Mouse (Mus musculus) gastrocnemius, postnatal 10 days (tissue): ENCODE data around the gene Slc22a3. TPM values are rescaled to one million over a fixed set of nuclear protein-coding genes. Genes with fewer than 3 reads are reported as not detected.

ENCODE experiments used
- DNase-seq: peaks from one replicate; pipeline ENCODE4 v3.0.0; 2021; ENCODE audit warnings: mixed read lengths
- total RNA-seq, 2 experiments: library from RNA; stranded (reverse); gene quantifications; 2 replicates each; pipeline ENCODE4 v1.2.3; 2021

The Slc22a3 gene
- total RNA-seq, 2 experiments from 2014 or later = 4.5 to 6.3 TPM

DNA sequence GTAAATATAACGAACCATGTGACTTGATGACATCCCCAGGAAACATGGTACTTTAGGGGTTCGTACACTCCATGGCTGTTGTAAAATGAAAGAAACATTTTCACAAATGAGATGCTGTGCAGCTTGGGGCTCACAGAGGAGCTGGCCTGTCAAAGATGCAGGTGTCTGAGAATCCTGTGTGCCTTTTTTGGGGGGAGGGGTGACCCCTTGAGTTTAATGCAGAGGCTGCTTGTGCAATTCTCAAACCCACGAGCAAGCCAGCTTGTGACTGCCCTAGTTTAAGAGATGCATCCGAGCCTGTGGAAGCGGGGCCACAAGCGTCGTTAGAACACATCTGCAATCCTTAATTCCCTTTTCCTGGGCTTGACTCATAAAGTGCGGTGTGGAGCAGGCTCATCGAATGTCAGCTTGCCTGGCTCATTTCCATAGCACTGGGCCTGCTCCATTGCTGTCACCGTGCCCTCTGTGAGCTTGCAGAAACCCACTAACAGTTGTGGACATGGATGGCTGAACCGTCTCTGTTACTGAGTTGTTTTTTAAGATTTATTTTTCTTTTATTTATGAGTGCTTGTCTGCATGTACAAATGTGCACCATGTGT lies 98.1 kb downstream of the Slc22a3 start:
- DNase-seq = peak; percentile 46

DNA sequence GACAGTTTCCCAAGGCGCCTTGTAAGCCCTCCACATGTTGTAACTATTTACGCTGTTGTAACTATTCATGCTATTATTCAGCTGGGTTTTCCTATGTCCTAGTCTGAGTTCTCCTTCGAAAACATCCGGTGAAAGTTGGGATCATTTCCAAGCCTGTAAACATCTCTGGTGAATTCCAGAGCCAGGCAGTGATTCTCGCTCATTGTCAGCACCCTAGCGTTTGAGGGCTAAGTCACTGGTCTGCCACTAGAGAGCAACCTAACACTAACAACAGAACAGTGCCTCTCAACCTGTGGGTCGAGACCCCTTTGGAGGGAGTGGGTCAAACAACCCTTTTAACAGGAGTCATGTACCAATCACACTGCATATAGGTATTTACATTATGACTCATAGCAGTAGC lies 104.1 kb downstream of the Slc22a3 start:
- DNase-seq = no peak

DNA sequence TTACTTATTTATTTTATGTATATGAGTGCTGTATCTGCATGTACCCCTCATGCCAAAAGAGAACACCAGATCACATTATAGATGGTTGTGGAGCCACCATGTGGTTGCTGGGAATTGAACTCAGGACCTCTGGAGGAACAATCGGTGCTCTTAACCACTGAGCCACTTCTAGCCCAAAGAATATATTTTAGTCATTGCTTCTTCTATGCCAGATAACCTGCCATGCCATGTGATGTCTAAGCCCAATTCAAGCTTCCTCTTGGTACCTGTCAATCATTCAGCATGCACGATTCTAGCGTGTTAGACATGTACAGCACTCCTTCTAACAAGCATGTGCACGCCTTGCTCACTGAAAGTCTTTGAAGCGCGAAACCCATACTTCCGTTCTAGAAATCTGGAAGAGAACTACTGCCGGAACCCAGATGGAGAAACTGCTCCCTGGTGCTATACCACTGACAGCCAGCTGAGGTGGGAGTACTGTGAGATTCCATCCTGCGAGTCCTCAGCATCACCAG lies 111.3 kb downstream of the Slc22a3 start:
- no peak for DNase-seq

DNA sequence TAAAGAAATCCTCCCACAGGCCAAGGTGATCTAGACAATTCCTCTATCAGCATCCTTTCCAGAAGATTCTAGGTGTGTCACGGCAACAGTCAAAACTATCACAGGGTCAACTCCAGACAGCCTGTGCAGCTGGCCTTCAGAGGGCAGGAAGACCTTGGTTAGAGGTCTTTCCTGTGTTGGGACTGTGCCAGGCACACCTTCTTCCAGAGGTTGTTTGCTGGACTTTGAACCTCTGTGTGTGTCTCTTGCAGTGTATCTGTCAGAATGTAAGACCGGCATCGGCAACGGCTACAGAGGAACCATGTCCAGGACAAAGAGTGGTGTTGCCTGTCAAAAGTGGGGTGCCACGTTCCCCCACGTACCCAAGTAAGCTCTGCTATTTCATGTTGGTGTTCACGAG lies 119.3 kb downstream of the Slc22a3 start:
- no peak for DNase-seq

DNA sequence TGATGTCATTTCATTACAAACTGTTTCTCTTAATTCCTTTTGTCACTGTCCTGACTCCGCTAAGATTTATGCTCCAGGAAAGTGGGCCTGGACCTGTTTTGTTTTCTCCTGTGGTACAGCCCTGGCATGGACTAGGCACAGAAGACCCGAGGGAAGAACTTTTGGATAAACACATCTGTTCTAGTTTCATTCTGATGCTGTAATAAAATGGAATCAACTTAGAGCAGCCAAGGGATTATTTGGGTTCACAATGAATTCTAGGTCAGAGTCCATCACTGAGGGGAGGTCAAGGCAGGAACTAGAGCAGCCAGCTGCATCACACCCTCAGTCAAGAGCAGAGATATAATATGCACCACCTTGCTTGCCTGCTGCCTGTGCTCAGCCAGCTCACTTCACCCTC lies 119.7 kb downstream of the Slc22a3 start:
- no peak for DNase-seq

DNA sequence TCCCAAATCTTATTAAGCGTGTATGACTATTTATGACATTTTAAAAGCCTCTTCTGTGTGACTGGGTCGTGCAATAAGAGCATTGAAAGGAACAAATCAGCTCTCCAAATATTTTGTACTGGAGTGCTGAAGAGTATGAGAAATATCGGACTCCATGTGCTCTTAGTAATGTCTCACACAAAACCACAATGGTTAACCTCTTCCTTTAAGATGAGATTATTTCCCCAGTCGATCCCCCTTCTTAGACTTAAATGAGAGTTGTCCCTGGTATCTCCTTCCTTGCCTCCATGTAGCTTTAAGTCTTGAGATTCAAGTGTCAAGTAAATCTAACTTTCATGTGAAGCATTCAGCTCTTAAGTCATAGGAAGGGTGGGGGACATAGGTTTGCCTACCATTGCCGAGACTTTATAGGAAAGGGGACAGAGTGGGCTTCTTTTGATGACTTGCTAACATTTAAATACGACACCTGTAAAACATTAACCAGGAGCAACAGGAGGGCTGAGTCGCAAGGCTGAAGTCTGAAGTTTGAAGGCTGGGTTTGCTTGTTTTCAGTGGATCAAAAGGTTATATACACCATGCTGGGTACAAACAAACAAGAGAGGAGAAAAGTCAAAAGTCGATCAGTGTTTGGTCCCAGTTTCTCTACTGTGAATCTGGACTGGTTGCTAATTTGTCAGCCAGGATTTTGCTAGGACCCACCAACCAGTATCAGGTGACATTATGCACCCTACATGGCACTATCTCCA lies 122.3 kb downstream of the Slc22a3 start:
- no peak for DNase-seq

DNA sequence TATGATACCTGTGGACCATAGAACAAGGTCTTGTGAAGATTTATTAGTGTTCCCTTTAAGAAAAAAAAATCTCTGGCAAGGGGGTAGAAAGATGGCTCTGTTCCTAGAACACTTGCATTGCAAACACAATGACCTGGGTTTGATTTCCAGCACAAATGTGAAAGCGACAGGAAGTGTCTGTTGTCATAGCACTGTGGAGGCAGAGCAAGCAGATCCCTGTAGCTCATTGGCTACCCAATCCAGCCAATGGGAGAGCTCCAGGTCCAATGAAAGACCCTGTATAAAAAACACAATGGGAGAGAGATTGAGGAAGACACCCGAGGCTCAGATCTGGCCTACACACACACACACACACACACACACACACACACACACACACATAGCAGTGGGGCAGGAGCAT lies 125.0 kb downstream of the Slc22a3 start:
- DNase-seq = no peak

DNA sequence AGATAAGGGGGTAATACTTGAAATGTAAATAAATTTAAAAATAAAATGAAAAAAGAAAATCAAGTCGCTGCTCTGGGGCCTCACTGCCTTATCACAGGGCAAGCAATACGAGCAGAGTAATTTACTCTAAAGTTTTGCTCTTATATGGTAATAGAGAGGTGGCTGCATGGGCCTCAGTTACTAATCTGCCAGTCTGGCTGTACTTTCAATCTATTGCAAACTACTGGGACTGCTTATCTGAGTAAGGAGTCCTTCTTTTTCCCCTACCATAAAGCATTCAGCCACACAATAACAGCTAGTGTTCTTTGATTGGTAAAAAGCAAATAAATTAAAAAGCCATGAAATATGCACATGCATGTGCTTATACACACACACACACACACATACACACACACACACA lies 125.9 kb downstream of the Slc22a3 start:
- no peak for DNase-seq

DNA sequence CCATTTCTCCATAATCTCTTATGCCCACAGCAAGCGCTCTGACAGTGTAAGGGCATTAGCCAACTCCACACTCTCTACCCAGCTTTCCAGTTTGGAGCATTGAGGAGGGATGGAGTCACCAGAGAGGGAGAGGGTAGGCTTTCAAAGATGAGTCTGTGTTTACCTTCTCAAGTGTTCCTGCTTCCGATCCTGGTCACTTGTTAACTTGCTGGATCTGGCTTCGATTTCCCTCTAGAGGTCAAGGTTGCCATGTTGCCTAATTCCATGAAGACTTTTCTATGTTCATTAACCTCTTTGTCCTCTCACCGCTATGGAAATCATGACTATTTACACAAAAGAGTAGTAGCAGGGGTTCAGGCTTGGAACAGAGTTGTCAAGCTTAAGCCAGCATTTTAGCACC lies 127.2 kb downstream of the Slc22a3 start:
- DNase-seq = no peak

DNA sequence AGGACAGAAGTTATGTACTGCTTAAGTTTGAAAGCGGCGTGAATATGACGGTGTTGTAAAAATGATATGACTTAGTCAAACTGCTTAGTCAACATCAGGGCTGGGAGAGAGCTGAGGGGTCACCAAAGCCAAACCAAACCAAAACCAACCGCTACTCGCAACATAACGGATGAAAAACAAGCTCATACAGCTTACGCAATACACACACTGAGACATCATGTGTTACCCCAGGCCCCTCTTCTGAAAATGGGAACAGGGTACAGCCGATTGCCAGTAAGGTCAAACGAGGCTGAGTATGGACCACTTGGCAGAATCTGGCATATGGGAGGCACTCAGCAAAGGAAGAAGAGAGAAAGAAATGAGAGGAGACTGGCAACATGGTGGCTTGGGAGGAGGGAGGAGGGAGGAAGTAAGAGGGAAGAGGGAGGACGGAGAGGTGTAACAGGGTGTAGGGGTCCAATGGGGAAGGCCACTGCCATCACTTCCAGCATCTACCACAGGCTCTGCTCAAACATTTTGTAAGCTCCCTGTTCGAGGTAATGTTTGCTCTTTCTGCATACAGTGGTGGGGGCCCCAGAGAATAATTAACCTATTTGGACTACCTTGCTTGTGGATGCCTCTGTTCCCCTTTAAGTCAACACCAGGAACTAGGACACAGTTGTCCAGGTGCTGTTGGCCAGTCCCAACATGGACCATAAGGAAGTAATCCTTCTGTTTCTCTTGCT lies 129.4 kb downstream of the Slc22a3 start, which contains the start of gene Plg:
TSS of gene Plg (plus strand) at position 628 of the 725 bp plus-strand sequence.
- no peak for DNase-seq

DNA sequence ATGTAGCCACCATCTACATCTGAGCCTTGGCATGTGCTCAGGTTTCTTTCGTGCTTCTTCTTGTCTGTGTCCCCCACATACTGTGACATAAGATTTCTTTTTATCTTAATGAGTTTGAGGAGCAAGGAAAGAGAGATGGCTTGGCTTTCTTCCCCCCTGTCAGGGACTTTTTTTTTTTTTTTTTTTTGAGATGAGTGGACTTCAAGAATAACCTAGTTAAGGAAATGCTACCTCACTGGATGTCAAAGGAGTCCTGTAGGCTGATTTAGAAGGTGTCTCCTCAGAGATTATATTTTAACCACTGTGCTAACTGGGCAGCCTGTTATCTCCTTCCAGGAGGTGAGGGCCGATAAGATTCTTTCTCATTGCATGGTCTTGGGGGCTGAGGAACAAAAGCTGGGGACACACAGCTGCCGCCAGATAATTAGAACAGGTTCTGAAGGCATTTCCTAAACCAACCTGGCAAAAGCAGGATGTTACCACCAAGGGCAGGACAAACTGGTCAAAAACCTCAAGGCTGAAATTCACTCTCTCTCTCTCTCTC lies 133.8 kb downstream of the Slc22a3 start:
- DNase-seq = no peak

DNA sequence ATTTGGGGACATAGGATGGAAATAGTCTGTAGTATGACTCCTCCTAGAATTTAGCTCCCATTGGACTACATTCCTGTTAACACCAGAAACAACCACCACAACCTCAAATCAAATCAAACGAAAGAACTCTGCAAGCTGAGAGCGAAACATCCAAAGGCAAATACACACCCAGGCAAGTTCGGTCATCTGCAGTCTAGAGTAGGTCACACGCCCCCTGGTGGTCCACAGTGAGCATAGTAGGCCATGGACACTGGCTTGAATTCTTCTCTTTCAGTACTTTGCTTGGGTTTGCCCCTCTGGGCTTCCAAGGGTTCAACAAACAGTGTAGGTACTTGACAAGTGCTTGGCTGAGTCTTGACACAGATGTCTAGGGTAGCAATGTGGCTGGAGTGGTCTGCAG lies 135.5 kb downstream of the Slc22a3 start:
- DNase-seq = peak; percentile 78

DNA sequence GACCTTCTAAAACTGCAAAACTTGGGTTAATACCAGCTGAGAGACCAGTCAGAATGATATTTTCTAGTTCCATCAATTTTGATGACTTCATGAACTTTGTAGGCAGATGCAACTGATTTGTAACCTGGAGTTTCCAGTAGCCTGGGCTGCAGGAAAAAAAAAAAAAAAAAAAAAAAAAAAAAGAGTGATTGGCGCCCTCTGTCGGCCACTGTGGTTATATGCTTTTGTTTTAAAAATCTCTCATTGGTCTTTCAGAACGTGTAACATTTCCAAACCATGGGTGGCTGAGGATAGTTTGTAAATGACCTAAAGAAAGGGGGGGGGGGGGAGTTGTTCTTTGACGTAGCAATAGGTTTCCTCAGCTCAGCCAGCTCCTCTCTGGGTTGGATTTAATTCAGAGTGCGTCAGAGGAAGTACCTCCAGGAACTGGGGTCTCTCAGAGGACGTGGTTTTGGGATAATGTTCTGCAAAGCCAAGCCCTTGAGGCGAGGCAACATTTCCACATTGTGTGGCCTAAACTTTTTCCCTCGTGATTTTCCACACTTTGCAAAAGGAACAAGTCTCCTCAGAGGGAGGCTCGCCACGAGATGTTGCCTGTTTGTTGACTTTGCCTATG lies 136.1 kb downstream of the Slc22a3 start:
- DNase-seq = peak; percentile 19

DNA sequence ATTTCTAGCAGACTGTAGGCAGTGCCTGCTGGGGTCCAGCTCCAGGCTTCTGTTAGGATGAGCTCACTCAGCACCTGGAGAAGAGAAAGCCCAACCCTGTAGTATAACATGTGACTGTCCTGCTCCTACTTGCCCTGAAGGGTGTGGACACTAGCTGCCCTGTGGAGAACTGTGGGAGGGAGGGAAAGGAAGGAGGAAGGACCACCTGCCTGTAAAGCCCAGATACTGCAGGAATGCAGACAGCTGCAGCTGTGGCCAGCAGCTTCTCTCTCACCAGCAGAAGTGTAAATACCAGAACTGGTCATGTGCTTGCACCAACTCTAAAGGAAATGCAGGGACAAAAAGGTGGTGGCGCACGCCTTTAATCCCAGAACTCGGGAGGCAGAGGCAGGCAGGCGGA lies 137.2 kb downstream of the Slc22a3 start:
- DNase-seq = no peak

DNA sequence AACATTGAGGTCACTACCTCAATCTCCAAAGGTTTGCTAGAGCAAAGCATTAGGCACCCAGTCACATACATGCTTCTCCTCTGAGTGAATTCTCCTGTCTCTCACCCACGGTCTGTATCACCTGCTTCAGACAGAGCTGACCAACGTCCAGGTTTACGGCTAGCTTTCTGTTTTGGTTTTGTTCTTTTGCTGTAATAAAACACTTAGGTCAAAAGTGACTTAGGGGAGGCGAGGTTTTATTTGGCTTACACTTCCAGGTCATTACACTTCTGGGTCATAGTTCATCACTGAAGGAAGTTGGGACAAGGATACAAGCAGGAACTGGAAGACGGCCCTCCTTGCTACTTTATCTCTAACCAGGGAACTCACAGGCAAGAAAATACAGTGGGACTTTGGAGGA lies 138.1 kb downstream of the Slc22a3 start:
- DNase-seq = no peak

Other genes starting within 250 kb of the Slc22a3 start
- 10 to 100 TPM; 21.8 to 26.6 TPM for gene Map3k4, start 188.9 kb downstream of the Slc22a3 start, total RNA-seq
- gene Plg, start 129.1 kb downstream of the Slc22a3 start, total RNA-seq = 1 to 10 TPM in 1 of 2 experiments, under 1 TPM in 1; 0.12 to 1.1 TPM
- not detected for gene Slc22a2, start 76.4 kb upstream of the Slc22a3 start, total RNA-seq
- gene Slc22a1, start 168.1 kb upstream of the Slc22a3 start, total RNA-seq = not detected